Mouse (Mus musculus) layer of hippocampus, adult 9-11 months (tissue): ENCODE measurements around the gene Lgals1.

Source experiments
- DNase-seq: peaks from one replicate; pipeline ENCODE4 v3.0.0; 2022

The Lgals1 gene

DNA sequence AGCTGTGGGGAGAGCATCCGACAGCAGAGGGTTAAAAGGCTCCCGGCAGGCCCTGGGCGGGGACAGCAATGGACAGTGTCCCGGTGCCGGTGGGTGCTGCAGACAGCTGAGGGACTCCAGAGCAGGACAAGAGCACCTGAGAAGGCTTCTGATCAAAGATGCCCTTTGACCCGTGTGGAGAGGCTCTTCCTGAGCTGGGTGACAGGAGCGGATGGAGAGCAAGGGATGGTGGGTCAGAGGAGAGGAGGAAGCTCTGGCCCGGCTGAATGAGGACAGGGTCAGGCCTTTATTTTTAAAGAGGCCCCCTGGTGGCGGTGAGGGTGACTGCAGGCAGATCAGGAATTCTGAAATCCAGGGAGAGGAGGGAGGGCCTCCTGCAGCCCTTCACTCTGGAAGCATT is 16.1 kb downstream of the Lgals1 start:
- DNase-seq: peak; percentile 62

GRCm38 (mm10) chr15:78946232-78946631 is 19.7 kb downstream of the Lgals1 start:
- DNase-seq: no peak

DNA sequence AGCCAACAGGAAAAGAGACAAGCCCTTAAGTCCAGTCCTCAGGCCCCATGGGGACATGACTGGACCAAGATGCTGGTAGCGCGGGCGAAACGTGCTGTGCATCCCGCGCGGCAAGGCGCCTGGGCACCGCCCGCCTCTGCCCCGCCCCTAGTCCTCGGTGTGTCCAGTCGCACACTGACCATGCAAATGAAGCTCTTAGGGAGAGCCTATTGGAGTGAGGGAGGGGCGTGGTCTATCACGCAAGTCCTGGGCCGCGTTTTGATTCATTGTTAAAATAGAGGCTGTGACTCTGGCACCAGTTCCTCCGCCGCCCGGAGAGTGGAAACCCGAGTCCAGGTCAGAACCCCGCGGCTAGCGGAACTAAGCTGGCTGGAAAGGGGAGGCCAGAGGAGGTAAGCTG is 21.1 kb downstream of the Lgals1 start, which contains the start of gene Triobp:
TSS of gene Triobp (plus strand) at position 68 of the 400 bp plus-strand sequence.
- peak; percentile 85 for DNase-seq

GRCm38 (mm10) chr15:78948152-78948725 is 21.7 kb downstream of the Lgals1 start:
- DNase-seq: no peak

DNA sequence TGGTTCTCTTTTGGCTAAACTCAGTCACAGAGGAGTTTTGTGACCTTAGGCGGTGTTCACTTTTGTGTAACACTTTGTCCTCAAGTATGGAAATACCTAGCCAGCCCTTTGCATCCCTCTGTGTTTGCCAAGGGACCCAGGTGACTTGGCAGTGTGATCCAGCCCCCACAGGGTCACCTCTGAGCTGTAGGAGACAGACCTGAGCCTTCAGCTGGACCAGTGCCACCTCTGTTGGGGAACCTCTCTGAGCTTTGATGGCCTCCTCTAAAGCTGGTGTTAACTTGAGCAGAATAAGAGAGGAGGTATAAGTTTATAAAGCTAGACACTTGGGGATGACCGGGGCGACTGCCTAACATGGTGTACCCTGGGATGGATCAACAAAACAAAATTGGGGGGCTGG is 22.4 kb downstream of the Lgals1 start:
- no peak for DNase-seq

DNA sequence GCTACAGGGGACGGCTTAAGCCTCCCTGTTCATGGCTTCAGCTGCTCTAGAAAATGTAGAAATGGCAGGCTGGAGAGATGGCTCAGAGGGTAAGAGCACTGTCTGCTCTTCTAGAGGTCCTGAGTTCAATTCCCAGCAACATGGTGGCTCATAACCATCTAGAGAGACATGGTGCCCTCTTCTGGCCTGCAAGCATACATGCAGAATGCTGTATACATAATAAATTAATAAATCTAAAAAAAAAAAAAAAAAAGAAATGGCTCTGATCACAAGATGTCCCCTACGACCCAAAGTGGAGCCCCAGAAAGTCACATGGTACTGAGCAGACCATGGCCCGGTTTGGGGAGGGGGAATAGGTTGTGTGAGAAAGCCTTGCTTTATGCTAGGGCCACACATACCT is 29.1 kb downstream of the Lgals1 start:
- DNase-seq: no peak

DNA sequence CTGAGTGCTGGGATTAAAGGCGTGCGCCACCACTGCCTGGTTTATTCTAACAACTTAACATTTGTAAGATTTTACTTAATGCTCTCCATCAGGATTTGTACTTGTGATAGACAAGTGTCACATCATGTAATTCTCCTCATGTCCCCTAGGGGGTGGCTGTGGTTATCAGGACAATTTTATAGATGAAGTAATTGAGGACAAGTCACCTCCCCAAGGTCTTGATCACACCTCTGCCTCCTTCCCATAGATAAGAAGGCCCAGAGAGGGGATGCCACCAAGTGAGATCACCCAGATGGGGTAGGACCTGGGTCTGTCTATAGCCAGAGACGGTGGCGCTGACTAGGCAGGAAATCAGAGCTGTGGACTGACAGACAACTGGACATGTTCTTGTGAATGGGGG is 29.8 kb downstream of the Lgals1 start:
- no peak for DNase-seq

DNA sequence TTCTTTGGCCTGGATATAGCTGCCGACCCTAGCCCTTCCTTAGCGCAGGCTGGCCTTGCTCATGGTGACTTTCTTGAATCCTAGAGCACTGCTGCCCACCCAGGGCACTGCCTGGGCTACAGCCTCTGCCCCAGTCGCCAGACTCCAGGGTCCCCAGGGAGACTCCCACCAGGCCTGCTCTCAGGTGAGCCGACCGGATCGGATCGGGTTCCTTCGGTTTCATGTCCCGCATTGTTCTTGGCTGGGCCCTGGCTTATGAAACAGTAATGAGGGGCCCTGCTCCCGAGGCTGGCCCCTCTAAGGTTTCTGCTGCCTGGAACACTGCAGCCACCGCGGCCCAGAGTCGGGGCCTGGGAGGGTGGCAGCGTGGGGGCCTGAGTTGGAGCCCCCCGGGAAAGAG is 30.5 kb downstream of the Lgals1 start:
- DNase-seq: no peak

GRCm38 (mm10) chr15:78959537-78959936 is 33.0 kb downstream of the Lgals1 start:
- DNase-seq: no peak

DNA sequence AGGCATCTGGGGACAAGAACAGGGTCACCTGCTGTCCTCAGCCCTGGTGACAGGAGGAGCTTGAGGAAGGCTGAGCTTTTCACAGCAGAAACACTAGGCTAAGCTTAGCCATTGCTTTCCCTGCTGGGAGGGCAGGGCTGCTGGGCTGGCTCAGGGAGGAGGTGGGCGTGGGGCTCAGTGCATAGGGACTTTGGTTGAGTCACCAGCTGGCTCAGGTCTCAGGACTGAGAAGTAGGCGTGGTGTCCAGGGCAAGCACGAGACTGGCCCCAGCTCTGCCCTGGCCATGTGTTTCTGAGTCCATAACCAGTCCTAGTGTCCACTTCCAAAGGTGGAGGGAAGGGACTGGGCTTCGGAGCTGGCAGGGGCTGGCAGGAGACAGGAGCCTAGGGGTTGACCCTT is 33.6 kb downstream of the Lgals1 start:
- no peak for DNase-seq

- DNase-seq: no peak
Observed at GRCm38 (mm10) chr15:78962885-78963284, 36.4 kb downstream of the Lgals1 start.

GRCm38 (mm10) chr15:78971626-78972025 is 45.1 kb downstream of the Lgals1 start:
- no peak for DNase-seq

DNA sequence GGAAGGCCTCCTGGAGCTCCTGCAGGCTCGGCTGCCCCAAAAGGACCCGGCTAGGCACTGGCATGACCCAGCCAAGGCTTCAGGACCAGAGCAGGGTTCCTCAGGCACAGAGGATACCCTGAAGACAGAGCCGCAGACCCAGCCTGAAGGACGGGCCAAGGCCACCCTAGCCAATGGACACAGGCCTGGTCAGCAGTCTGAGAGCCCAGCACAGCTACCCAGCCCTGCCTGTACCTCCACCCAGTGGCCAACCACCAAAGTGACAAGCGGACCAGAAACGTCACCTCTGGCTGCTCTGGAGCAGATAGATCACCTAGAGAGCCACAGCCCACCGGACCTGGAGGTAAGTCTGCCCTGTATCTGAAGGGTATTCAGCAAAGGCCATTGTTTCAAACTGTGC is 47.4 kb downstream of the Lgals1 start:
- no peak for DNase-seq

- DNase-seq: no peak
Observed at GRCm38 (mm10) chr15:78977676-78978159, 51.2 kb downstream of the Lgals1 start.

DNA sequence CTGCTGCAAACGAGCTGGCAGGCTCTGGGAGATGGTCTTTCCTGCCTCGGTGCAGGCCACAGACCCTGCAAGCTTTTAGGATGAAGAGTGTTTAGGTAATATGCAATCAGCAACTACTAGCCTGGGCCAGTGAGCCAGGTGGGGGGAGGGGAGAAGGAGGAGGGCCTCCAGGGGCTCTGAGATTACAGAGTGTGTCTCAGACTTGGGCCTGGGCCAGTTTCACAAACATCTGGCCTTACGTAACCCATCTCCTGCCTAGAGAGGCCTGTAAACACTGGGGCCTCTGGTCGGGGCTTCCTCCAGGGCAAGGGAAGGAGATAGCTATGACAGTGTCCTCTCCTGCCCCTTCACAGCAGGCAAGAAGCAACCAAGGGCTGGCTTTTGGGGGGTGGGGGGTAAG is 52.4 kb downstream of the Lgals1 start:
- no peak for DNase-seq
